Mouse (Mus musculus) forebrain, embryonic 12.5 days (tissue): ENCODE data around the gene Slc12a3. TPM values are rescaled to one million over a fixed set of nuclear protein-coding genes. Genes with fewer than 3 reads are reported as not detected.

Source experiments
- ATAC-seq: fragments of 200-750 bp; cut with Nextera tagmentation; 2 replicates; pipeline ENCODE4 v1.8.0; 2017; ENCODE audit warnings: moderate TSS enrichment; ENCODE audit not compliant: low FRiP score
- H3K27ac ChIP-seq: fragments of 300-500 bp; sonication (generic); 2 replicates; pipeline ENCODE4 v1.5.1; 2016; ENCODE audit warnings: mild to moderate bottlenecking
- H3K27me3 ChIP-seq: fragments of 300-500 bp; sonication (generic); 2 replicates; pipeline ENCODE4 v1.6.1; 2016; ENCODE audit warnings: mild to moderate bottlenecking
- H3K36me3 ChIP-seq: fragments of 300-500 bp; sonication (generic); replicated peaks from 2 replicates; pipeline ENCODE4 v1.6.1; 2016; ENCODE audit warnings: mild to moderate bottlenecking
- H3K4me1 ChIP-seq: fragments of 300-500 bp; sonication (generic); 2 replicates; pipeline ENCODE4 v1.6.1; 2016
- H3K4me2 ChIP-seq: fragments of 300-500 bp; sonication (generic); 2 replicates; pipeline ENCODE4 v1.6.1; 2016; ENCODE audit warnings: mild to moderate bottlenecking, moderate library complexity
- H3K4me3 ChIP-seq: fragments of 300-500 bp; sonication (generic); replicated peaks from 2 replicates; pipeline ENCODE4 v1.5.1; 2016; ENCODE audit warnings: mild to moderate bottlenecking
- H3K9ac ChIP-seq: fragments of 300-500 bp; sonication (generic); 2 replicates; pipeline ENCODE4 v1.6.1; 2016; ENCODE audit warnings: mild to moderate bottlenecking
- H3K9me3 ChIP-seq: fragments of 300-500 bp; sonication (generic); 2 replicates; pipeline ENCODE4 v1.6.1; 2016
- WGBS: fragments of 180-500 bp; shearing (Covaris S2); methylation state at CpG from one replicate; pipeline ENCODE4 v1.1.7; 2016; 5-methylcytosine and 5-hydroxymethylcytosine counted together
- polyA plus RNA-seq: library from polyadenylated mRNA; unstranded; fragments of >200 nt; fragmentation: Nextera tagmentation; extraction: Ambion mirVana; gene quantifications from 2 replicates; pipeline ENCODE4 v1.2.1, GENCODE M21; 2016

Slc12a3 gene
- polyA plus RNA-seq, 1 experiment from 2014 or later: not detected

DNA sequence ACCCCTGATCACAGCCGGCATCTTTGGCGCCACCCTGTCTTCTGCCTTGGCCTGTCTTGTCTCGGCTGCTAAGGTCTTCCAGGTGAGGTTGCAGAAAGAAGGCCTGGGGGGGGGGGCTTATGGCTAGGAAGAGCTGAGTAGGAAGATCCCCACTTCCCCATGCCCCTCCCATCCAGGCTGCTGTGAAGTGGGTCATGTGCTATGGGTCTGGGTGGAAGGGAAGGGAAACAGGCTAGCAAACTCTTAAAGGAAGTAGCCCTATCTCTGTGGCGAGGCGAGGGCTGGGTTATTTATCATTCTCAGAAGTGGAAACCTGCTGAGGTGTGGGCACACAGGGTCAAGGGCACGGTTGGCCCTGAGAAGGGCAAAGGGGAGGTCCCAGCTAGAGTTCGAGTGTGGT is 11.8 kb downstream of the Slc12a3 start:
- no peaks in the 10 kb centered on the region for H3K36me3 ChIP-seq
- no peaks in the 10 kb centered on the region for H3K4me1 ChIP-seq
- H3K27me3 ChIP-seq: no peaks in the 10 kb centered on the region
- no peak overlapping the region for H3K4me2 ChIP-seq
- ATAC-seq: no peak
- H3K9me3 ChIP-seq: no peaks in the 10 kb centered on the region
- H3K9ac ChIP-seq: no peak overlapping the region
- 81% methylated on average over 7 of the region's 7 CpGs for WGBS
- H3K4me3 ChIP-seq: no peak overlapping the region
- H3K27ac ChIP-seq: no peak overlapping the region

- no peaks in the 10 kb centered on the region for H3K4me1 ChIP-seq
- no peak overlapping the region for H3K4me2 ChIP-seq
- no peaks in the 10 kb centered on the region for H3K27me3 ChIP-seq
- 91% methylated on average over 10 of the region's 10 CpGs for WGBS
- H3K9ac ChIP-seq: no peak overlapping the region
- no peak overlapping the region for H3K4me3 ChIP-seq
- no peaks in the 10 kb centered on the region for H3K9me3 ChIP-seq
- no peaks in the 10 kb centered on the region for H3K36me3 ChIP-seq
- H3K27ac ChIP-seq: no peak overlapping the region
- no peak for ATAC-seq
Observed at GRCm38 (mm10) chr8:94342691-94343090, 13.7 kb downstream of the Slc12a3 start.

GRCm38 (mm10) chr8:94343290-94343689 is 14.3 kb downstream of the Slc12a3 start:
- no peaks in the 10 kb centered on the region for H3K9me3 ChIP-seq
- no peaks in the 10 kb centered on the region for H3K36me3 ChIP-seq
- no peak overlapping the region for H3K4me3 ChIP-seq
- ATAC-seq: no peak
- H3K27me3 ChIP-seq: no peaks in the 10 kb centered on the region
- H3K4me2 ChIP-seq: no peak overlapping the region
- no peaks in the 10 kb centered on the region for H3K4me1 ChIP-seq
- H3K9ac ChIP-seq: no peak overlapping the region
- 20% methylated on average over 6 of the region's 6 CpGs for WGBS
- H3K27ac ChIP-seq: no peak overlapping the region

- 91% methylated on average over 11 of the region's 11 CpGs for WGBS
Observed at GRCm38 (mm10) chr8:94343778-94344320, 14.8 kb downstream of the Slc12a3 start.

DNA sequence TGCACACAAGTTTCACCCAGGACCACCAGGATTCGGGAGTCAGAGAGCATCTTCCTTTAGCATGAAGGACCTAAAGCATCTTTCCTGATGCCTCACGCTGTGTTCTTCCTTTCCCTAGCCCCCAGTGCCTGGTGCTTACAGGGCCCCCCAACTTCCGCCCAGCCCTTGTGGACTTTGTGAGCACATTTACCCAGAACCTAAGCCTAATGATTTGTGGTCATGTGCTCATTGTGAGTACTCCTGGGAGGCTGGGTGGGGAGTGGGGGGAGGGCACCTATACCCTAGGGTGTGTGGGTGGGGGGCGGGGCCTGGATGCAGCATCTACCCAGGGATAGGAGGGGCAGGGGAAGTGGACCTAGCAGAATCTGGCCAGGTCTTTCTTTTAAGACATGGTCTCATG is 16.7 kb downstream of the Slc12a3 start:
- Histone ChIP-seq H3K9me3 (no peaks in the 10 kb centered on the region), H3K4me3 (no peak overlapping the region), H3K4me1 (no peaks in the 10 kb centered on the region), H3K9ac (no peak overlapping the region), H3K27me3 (no peaks in the 10 kb centered on the region), H3K27ac (no peak overlapping the region), H3K4me2 (no peak overlapping the region), H3K36me3 (no peaks in the 10 kb centered on the region)
- no peak for ATAC-seq
- 94% methylated on average over 4 of the region's 4 CpGs for WGBS

More at GRCm38 (mm10) chr8:94343778-94344320, 14.8 kb downstream of the Slc12a3 start:
- no peak overlapping the region for H3K9ac ChIP-seq
- no peaks in the 10 kb centered on the region for H3K27me3 ChIP-seq
- 0 out of 2 replicates have a peak, but pooled peaks have one; percentile 27 for ATAC-seq
- no peaks in the 10 kb centered on the region for H3K36me3 ChIP-seq
- H3K27ac ChIP-seq: no peak overlapping the region
- H3K4me2 ChIP-seq: no peak overlapping the region
- no peaks in the 10 kb centered on the region for H3K9me3 ChIP-seq
- no peak overlapping the region for H3K4me3 ChIP-seq
- no peaks in the 10 kb centered on the region for H3K4me1 ChIP-seq

DNA sequence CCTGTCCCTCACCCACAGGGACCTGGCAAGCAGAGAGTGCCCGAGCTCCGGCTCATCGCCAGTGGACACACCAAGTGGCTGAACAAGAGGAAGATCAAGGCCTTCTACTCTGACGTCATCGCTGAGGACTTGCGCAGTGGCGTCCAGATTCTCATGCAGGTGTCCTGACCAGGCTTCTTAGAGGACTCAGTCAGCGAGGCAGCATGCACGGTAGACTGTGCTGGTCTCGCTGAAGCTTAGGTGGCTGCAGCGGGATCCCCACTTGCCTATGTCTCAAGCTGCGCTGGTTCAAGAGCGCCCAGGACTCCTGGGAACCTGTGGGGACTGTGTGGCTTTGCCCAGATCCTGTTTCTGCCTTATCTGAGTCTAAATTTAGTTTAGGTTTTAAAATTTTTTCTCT is 17.3 kb downstream of the Slc12a3 start:
- Histone ChIP-seq H3K4me3 (no peak overlapping the region), H3K36me3 (no peaks in the 10 kb centered on the region), H3K9ac (no peak overlapping the region), H3K27me3 (no peaks in the 10 kb centered on the region), H3K27ac (no peak overlapping the region), H3K9me3 (no peaks in the 10 kb centered on the region), H3K4me1 (no peaks in the 10 kb centered on the region), H3K4me2 (no peak overlapping the region)
- no peak for ATAC-seq
- 94% methylated on average over 13 of the region's 13 CpGs for WGBS

GRCm38 (mm10) chr8:94348425-94348824 is 19.4 kb downstream of the Slc12a3 start:
- no peaks in the 10 kb centered on the region for H3K4me1 ChIP-seq
- no peaks in the 10 kb centered on the region for H3K9me3 ChIP-seq
- H3K27me3 ChIP-seq: no peaks in the 10 kb centered on the region
- H3K4me3 ChIP-seq: no peak overlapping the region
- H3K9ac ChIP-seq: no peak overlapping the region
- no peak overlapping the region for H3K4me2 ChIP-seq
- WGBS: 77% methylated on average over 9 of the region's 9 CpGs
- no peaks in the 10 kb centered on the region for H3K36me3 ChIP-seq
- ATAC-seq: no peak
- no peak overlapping the region for H3K27ac ChIP-seq

GRCm38 (mm10) chr8:94354069-94354531 is 25.1 kb downstream of the Slc12a3 start:
- no peak overlapping the region for H3K9ac ChIP-seq

DNA sequence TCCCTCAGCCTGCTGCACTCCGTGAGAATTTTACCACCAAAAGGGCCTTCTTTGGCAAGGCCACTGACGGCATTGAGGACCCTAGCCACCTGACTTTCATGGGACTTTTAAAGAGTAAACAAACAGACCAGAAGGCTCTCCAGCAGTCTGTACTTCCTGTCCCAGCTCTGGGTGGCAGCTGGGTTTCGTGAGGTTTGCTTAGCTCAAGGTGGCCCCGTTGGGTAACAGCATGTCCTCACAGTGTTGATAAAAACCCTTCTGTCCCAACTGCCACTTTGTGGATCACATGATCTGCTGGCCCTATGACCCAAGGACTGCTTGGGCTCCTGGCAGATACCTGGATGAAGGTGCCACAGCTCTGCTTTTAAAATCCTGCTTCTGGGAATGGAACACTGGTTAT is 25.6 kb downstream of the Slc12a3 start:
- Histone ChIP-seq H3K9ac (no peak overlapping the region), H3K4me1 (no peaks in the 10 kb centered on the region), H3K4me2 (no peak overlapping the region), H3K4me3 (no peak overlapping the region), H3K27me3 (no peaks in the 10 kb centered on the region), H3K27ac (no peak overlapping the region), H3K36me3 (no peaks in the 10 kb centered on the region), H3K9me3 (no peaks in the 10 kb centered on the region)
- WGBS: 89% methylated on average over 4 of the region's 4 CpGs
- ATAC-seq: no peak

More at GRCm38 (mm10) chr8:94354069-94354531, 25.1 kb downstream of the Slc12a3 start:
- Histone ChIP-seq H3K4me1 (no peaks in the 10 kb centered on the region), H3K4me3 (no peak overlapping the region), H3K36me3 (no peaks in the 10 kb centered on the region), H3K27ac (no peak overlapping the region), H3K4me2 (no peak overlapping the region), H3K27me3 (no peaks in the 10 kb centered on the region), H3K9me3 (no peaks in the 10 kb centered on the region)
- 94% methylated on average over 7 of the region's 7 CpGs for WGBS
- no peak for ATAC-seq

- Histone ChIP-seq H3K4me1 (no peaks in the 10 kb centered on the region), H3K27ac (no peak overlapping the region), H3K4me2 (no peak overlapping the region), H3K9me3 (no peaks in the 10 kb centered on the region), H3K27me3 (no peaks in the 10 kb centered on the region), H3K36me3 (no peaks in the 10 kb centered on the region), H3K4me3 (no peak overlapping the region), H3K9ac (no peak overlapping the region)
- ATAC-seq: no peak
- WGBS: 80% methylated on average over 6 of the region's 6 CpGs
Observed at GRCm38 (mm10) chr8:94357220-94357619, 28.2 kb downstream of the Slc12a3 start.

- WGBS: 70% methylated on average over 5 of the region's 5 CpGs
- ATAC-seq: no peak
- H3K9me3 ChIP-seq: no peaks in the 10 kb centered on the region
Observed at GRCm38 (mm10) chr8:94358541-94358940, 29.5 kb downstream of the Slc12a3 start.

DNA sequence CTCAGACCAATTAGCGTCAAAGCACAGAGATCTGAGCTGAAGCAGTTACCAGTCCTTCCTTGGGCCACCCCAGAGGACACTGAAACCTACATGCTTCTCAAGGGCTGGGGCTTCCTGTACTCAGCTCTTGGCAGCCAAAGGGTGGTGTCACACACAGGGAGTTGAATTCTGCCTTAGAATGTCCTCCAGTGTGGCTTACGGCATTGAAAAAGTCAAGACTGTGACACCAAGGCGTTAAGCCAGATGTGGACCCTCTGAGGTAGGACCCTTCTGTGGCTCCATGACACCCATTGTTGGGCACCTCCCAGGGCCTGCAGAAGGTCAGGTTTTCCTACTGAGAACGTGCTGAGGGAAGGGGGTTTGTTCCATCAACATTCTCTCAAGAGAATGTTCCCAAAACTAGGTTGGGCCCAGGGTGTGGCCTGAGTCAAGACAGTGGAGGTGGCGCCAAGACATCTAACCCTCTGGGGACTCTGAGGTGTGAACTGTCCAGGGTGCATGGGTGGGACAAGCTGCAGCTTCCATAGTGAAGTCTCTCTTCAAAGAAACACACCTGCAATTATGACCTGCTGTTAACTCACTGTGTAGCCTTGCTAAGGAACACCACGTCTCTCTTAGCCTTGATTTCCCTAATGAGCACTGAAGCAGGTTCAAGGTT is 32.9 kb downstream of the Slc12a3 start:
- no peaks in the 10 kb centered on the region for H3K9me3 ChIP-seq
- no peaks in the 10 kb centered on the region for H3K27me3 ChIP-seq
- WGBS: 87% methylated on average over 6 of the region's 6 CpGs
- no peak overlapping the region for H3K27ac ChIP-seq
- ATAC-seq: no peak
- no peaks in the 10 kb centered on the region for H3K4me1 ChIP-seq
- H3K9ac ChIP-seq: no peak overlapping the region
- H3K36me3 ChIP-seq: no peaks in the 10 kb centered on the region
- no peak overlapping the region for H3K4me2 ChIP-seq
- H3K4me3 ChIP-seq: no peak overlapping the region

More at GRCm38 (mm10) chr8:94358541-94358940, 29.5 kb downstream of the Slc12a3 start:
- Histone ChIP-seq H3K36me3 (no peaks in the 10 kb centered on the region), H3K27me3 (no peaks in the 10 kb centered on the region), H3K4me3 (no peak overlapping the region), H3K4me2 (no peak overlapping the region), H3K9ac (no peak overlapping the region), H3K27ac (no peak overlapping the region), H3K4me1 (no peaks in the 10 kb centered on the region)

DNA sequence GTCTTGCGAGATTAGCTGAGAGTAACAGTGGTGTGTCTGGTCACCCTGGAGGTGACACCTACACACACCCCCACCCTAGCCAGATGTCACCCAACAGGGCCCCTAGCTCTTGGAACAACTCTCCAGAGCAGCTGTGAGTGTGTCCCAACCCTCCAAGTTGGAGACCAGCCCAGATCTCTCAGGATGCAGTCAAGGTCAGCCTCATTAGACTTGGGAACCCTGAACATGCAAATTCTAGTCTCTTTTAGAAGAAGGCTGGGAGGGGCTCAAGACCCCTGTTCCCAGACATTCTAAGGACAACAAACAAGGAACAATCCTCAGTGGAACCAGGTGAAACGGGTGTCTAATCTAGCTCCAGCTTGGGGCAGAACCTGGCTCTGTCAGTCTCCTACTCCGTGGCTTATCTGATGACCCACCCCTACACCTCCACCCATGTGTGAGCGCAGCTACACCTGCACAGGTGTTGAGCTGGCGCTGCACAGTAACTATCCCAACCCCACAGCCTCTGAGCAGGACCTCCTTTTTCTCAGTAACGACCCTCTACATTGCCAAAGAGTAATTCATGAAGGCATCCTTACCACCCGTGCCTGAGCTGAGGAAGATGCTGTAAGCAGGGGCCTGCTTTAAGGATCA is 33.7 kb downstream of the Slc12a3 start:
- Histone ChIP-seq H3K9ac (no peak overlapping the region), H3K27ac (no peak overlapping the region), H3K36me3 (no peaks in the 10 kb centered on the region), H3K9me3 (no peaks in the 10 kb centered on the region), H3K4me3 (no peak overlapping the region), H3K4me2 (no peak overlapping the region), H3K27me3 (no peaks in the 10 kb centered on the region), H3K4me1 (no peaks in the 10 kb centered on the region)
- no peak for ATAC-seq
- WGBS: 80% methylated on average over 7 of the region's 7 CpGs
